Mouse (Mus musculus): ENCODE measurements around the gene Abca13.
"Not testable (repeated sequence)": the region's sequence is repeated elsewhere in the genome, so short reads cannot be mapped to it uniquely, and the experiment has no call there.

Gene Abca13

GRCm38 (mm10) chr11:9285759-9286158 lies 94.0 kb downstream of the Abca13 start:
- DNase-seq (ENCODE audit: low read depth, low spot score), result no peak

GRCm38 (mm10) chr11:9291168-9291567 lies 99.4 kb downstream of the Abca13 start:
- no peak for DNase-seq (ENCODE audit: low read depth, low spot score)

GRCm38 (mm10) chr11:9299615-9300014 lies 107.9 kb downstream of the Abca13 start:
- DNase-seq (ENCODE audit: low read depth, low spot score), result no peak

GRCm38 (mm10) chr11:9305450-9305849 lies 113.7 kb downstream of the Abca13 start:
- DNase-seq (ENCODE audit: low read depth, low spot score), result no peak

GRCm38 (mm10) chr11:9316545-9316944 lies 124.8 kb downstream of the Abca13 start:
- DNase-seq (ENCODE audit: low read depth, low spot score), result no peak

GRCm38 (mm10) chr11:9317076-9317929 lies 125.6 kb downstream of the Abca13 start:
- DNase-seq (ENCODE audit: low read depth, low spot score), result peak; percentile 41

GRCm38 (mm10) chr11:9338151-9338550 lies 146.4 kb downstream of the Abca13 start:
- no peak for DNase-seq (ENCODE audit: low read depth, low spot score)

GRCm38 (mm10) chr11:9347724-9348123 lies 156.0 kb downstream of the Abca13 start:
- peak; percentile 1 for DNase-seq (ENCODE audit: low read depth, low spot score)

GRCm38 (mm10) chr11:9373160-9373559 lies 181.4 kb downstream of the Abca13 start:
- no peak for DNase-seq (ENCODE audit: low read depth, low spot score)

- not testable (repeated sequence) for DNase-seq (ENCODE audit: low read depth, low spot score)
Measured at GRCm38 (mm10) chr11:9374426-9374825, 182.7 kb downstream of the Abca13 start.

GRCm38 (mm10) chr11:9388520-9388919 lies 196.8 kb downstream of the Abca13 start:
- no peak for DNase-seq (ENCODE audit: low read depth, low spot score)

GRCm38 (mm10) chr11:9416946-9417345 lies 225.2 kb downstream of the Abca13 start:
- DNase-seq (ENCODE audit: low read depth, low spot score), result no peak

- no peak for DNase-seq (ENCODE audit: low read depth, low spot score)
Measured at GRCm38 (mm10) chr11:9420205-9420604, 228.5 kb downstream of the Abca13 start.

GRCm38 (mm10) chr11:9427411-9427810 lies 235.7 kb downstream of the Abca13 start:
- DNase-seq (ENCODE audit: low read depth, low spot score), result no peak

GRCm38 (mm10) chr11:9432807-9433206 lies 241.1 kb downstream of the Abca13 start:
- DNase-seq (ENCODE audit: low read depth, low spot score), result no peak

GRCm38 (mm10) chr11:9436617-9437016 lies 244.9 kb downstream of the Abca13 start:
- DNase-seq (ENCODE audit: low read depth, low spot score), result no peak

- DNase-seq (ENCODE audit: low read depth, low spot score), result no peak
Measured at GRCm38 (mm10) chr11:9439781-9440180, 248.0 kb downstream of the Abca13 start.

GRCm38 (mm10) chr11:9441192-9441591 lies 249.4 kb downstream of the Abca13 start:
- DNase-seq (ENCODE audit: low read depth, low spot score), result no peak

- DNase-seq (ENCODE audit: low read depth, low spot score), result no peak
Measured at GRCm38 (mm10) chr11:9472400-9472799, 280.7 kb downstream of the Abca13 start.

- DNase-seq (ENCODE audit: low read depth, low spot score), result peak; percentile 35
Measured at GRCm38 (mm10) chr11:9481511-9481910, 289.8 kb downstream of the Abca13 start.

- no peak for DNase-seq (ENCODE audit: low read depth, low spot score)
Measured at GRCm38 (mm10) chr11:9500326-9501142, 308.8 kb downstream of the Abca13 start.

GRCm38 (mm10) chr11:9514966-9515365 lies 323.2 kb downstream of the Abca13 start:
- DNase-seq (ENCODE audit: low read depth, low spot score), result not testable (repeated sequence)

- no peak for DNase-seq (ENCODE audit: low read depth, low spot score)
Measured at GRCm38 (mm10) chr11:9528556-9528955, 336.8 kb downstream of the Abca13 start.

Data from embryo, embryonic 11.5 days (tissue).